Mouse (Mus musculus) erythroid progenitor cell, adult 5-6 weeks (primary cell): ENCODE data around the gene Bet1l. TPM values are rescaled to one million over a fixed set of nuclear protein-coding genes. Genes with fewer than 3 reads are reported as not detected.
"Not testable (repeated sequence)": the region's sequence is repeated elsewhere in the genome, so short reads cannot be mapped to it uniquely, and the experiment has no call there.

Experiments
- ATAC-seq: replicated peaks from 2 replicates; pipeline ENCODE4 v1.8.0; 2016; ENCODE audit warnings: moderate number of reproducible peaks, mild to moderate bottlenecking, moderate TSS enrichment, inconsistent platforms; ENCODE audit not compliant: poor library complexity, low FRiP score, severe bottlenecking
- total RNA-seq, 2 experiments: library from RNA; stranded (forward) in 1 of 2; stranded (reverse) in 1 of 2; fragments of 150-400 nt in 1 of 2; fragments of 186-747, 209-891 nt in 1 of 2; gene quantifications; 2 replicates each; pipeline versions ENCODE4 v1.2.3 to v1.2.4; 2015 to 2017; ENCODE audit warnings: low replicate concordance in 2 of 2

Bet1l gene
- total RNA-seq (2015; ENCODE audit: low replicate concordance) (7.6 and 9.2 TPM in 2 replicates), total RNA-seq (2017; ENCODE audit: low replicate concordance) (9.0 and 9.4 TPM in 2 replicates)

GRCm38 (mm10) chr7:140857550-140858505 is at the start of gene Bet1l:
Gene Bet1l (minus strand): TSS chr7:140857577.
- ATAC-seq = peak; percentile 19

DNA sequence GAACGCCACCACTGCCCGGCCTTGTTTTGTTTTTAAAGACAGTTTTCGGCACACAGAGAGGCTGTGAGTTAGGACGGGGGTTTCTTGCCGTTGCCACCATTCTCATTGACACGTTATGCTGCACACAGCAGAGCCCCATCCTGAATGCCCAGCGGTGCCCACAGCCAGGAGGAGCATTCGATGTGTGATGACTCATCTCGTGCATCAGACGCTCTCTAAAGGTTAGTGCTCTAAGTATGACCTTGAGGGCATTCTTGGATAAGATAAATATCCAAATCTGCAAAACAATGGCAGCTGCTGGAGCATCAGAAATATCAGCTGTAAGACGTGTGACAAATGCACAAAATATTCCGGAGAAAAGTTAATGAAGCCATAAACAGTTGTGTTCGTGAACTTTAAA is 49.8 kb upstream of the Bet1l start:
- no peak for ATAC-seq

- no peak for ATAC-seq
Observed at GRCm38 (mm10) chr7:140905642-140906081, 48.3 kb upstream of the Bet1l start.

- ATAC-seq = peak; percentile 67
Observed at GRCm38 (mm10) chr7:140903212-140903611, 45.8 kb upstream of the Bet1l start.

GRCm38 (mm10) chr7:140902036-140902875 is 44.9 kb upstream of the Bet1l start:
- no peak for ATAC-seq

DNA sequence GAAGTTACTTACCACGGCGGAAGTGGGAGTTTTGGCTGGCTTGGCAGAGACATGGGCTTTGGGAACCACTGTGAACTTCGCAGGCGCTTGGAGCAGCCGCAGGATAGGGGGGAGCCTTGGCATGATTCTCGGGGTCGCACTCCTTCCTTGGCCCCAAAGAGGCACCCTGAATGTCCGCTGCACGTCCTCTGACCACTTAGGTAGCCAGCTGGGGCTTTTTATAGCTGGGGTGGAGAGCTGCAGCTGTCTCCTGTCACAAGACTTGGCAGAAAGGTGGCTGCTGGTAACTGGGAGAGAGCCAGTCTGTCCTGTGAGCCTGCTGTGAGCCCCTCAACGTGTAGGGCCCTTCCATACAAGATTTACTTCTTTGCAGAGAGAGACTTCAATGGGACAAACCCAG is 42.8 kb upstream of the Bet1l start, which contains the start of gene Cox8b:
Cox8b (minus strand) TSS at position 227 of the 400 bp plus-strand sequence.
- ATAC-seq = no peak

GRCm38 (mm10) chr7:140899121-140899520 is 41.7 kb upstream of the Bet1l start:
- ATAC-seq = no peak

DNA sequence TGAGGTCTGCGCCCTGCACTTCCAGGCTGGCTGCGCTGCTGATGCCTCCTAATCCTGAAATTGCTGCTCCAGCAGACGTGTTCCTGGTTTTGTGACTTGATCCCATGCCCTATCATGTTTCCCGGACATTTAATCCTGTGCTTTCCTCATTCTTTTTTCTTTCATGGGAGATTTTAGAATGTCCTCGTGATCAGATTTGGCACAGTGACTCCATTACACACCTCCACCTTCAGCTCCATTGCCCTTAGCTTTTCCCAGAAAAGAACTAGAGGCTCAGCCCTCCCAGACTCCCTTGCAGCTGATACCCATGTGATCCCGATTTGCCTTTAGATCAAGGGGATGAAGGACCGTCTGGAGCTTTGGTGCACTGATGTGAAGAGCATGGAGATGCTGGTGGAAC is 40.5 kb upstream of the Bet1l start:
- ATAC-seq = no peak

DNA sequence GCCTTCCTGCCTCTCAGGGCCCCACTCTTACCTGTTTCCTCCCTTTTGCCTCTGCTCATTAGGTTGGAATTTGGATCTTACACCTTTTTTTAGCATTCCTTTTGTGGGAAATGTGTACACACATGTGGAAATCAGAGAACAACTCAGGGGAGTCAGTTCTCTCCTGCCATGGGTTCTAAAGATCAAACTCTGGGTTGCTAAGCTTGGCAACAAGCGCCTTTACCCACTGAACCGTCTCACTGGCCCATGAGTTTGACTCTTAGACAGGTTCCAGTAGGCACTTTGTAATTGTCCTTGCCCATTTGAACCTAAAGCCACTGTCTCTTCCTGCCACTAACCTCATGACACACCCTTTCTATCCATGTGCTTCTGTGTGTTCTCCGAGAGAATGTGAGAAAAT is 37.2 kb upstream of the Bet1l start:
- ATAC-seq = no peak

DNA sequence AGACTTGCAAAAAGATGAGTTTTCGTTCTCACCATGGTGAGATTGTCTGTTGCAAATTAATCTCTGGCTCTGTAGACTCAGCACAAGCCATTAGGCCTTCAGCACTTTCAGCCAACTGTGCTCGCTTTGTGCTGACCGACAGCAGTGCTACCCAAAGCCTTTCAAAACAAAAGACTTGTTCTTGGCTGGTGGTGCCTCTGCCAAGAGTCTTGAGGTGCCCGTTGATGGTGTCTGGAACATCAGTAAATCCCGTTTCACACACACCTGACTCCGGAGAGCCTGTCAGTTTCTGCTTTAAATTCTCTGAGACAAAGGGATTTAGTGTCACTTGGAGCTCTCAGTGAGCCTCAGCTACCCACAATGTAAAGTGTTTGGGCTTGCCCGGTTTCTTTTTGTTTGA is 36.7 kb upstream of the Bet1l start:
- ATAC-seq = no peak

- ATAC-seq = not testable (repeated sequence)
Observed at GRCm38 (mm10) chr7:140890636-140891035, 33.3 kb upstream of the Bet1l start.

- peak; percentile 13; the same call in 1 of the 2 replicates for ATAC-seq
Observed at GRCm38 (mm10) chr7:140882469-140882803, 25.1 kb upstream of the Bet1l start.

GRCm38 (mm10) chr7:140881696-140882468 is 24.5 kb upstream of the Bet1l start, which contains the start of the genes Psmd13 and Sirt3:
Gene Psmd13 (plus strand): TSS chr7:140881968.
Gene Sirt3 (minus strand): TSS chr7:140882309.
- ATAC-seq = peak; percentile 91

DNA sequence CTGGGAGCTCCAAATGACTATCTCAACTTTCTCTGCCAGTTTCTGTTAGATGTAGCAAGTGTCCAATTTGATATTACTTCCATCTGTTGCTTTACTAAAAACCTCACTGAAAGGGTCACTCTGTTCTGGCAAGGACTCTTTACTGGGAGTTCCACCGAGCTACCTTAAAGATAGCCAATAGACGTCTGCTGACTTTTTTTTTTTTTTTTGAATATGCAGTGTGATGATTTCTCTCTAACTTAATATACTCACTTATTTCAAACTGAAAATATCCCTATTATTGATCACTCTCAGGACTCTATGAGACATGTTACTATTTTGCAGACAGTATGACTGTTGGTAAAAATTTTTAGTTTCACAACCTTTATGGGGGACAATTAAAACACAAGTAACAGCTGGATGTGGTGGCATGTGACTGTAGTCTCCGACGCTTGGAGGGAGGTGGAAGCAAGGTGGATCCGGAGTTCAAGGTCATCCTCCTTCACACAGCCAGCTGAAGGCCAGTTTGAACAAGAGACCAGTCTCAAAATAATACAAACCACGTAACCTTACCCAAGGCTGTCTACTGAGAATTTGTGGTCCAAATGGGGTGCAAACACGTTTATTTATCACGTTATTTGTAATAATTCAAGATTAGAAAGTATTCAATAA is 23.6 kb upstream of the Bet1l start:
- 0 out of 2 replicates have a peak, but pooled peaks have one; percentile 9 for ATAC-seq

GRCm38 (mm10) chr7:140880419-140880818 is 23.0 kb upstream of the Bet1l start:
- ATAC-seq = no peak

GRCm38 (mm10) chr7:140879355-140879754 is 22.0 kb upstream of the Bet1l start:
- ATAC-seq = no peak

- no peak for ATAC-seq
Observed at GRCm38 (mm10) chr7:140877364-140877763, 20.0 kb upstream of the Bet1l start.

- no peak for ATAC-seq
Observed at GRCm38 (mm10) chr7:140874224-140874623, 16.8 kb upstream of the Bet1l start.

GRCm38 (mm10) chr7:140864761-140865160 is 7.4 kb upstream of the Bet1l start:
- no peak for ATAC-seq
